Mouse (Mus musculus) telencephalon, adult 2 months (tissue): ENCODE results near the gene Slc22a22.
A peak's percentile ranks its signal among the peaks of the same experiment; 100 is the strongest.
"Not testable (repeated sequence)": the region's sequence is repeated elsewhere in the genome, so short reads cannot be mapped to it uniquely, and the experiment has no call there.

Experiments used
- DNase-seq: peaks from one replicate; pipeline ENCODE4 v3.0.0-alpha.2; 2011; ENCODE audit warnings: low read depth, low spot score

Slc22a22 gene

DNA sequence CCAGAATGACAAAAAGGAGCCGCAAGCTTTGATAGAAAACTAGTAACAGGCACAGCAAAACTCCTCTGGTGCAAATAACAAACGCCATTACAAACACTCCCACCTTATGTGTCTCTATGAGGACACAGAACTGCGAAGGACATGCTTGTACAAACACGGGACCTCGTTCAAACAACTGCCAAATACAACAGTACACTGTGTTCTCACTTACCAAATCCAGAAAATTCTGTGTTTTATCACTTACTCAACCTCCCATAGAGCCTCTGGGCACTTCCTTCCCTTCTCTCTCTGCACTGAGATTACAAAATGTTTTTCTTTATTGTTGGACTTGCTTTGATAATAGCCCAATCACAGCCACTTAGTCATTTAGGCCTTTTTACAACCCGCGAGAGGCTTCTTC is 97.0 kb downstream of the Slc22a22 start:
- DNase-seq: no peak

DNA sequence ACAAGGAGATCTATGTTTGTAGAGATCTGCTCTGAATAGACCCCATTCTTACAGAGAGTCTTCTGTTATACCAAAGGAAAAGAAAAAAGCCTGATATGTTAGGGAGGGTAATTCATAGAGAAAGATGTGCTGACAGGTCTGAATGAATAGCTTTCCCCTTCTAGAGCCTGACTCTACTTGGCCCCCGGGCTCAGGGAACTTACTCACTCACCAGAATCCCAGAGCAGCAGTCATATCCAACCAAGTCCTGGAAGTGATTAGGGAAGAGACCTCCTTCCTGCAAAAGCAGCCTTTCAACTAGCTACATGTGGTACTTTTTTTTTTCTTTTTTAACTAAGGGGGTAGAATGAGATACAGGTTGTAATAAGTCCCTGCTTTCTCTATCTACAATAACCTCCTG is 111.0 kb downstream of the Slc22a22 start:
- no peak for DNase-seq

DNA sequence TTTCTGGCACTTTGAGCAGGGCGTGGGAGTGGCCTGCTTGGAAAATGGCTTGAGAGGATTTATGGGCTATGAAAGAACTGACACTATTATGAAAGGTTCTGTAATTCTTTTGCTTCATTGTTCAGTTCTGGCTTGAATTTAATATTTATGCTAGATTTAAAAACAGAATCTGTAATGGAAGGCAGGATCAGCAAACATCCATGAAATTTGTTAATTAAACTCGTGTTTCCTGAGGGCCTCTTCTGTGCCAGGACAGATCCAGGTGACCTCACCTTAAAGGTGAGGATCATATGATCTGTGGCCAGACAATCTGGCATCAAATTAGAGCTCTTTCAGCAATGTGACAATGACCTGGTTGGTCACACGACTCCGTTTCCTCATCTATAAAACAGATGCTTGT is 122.1 kb downstream of the Slc22a22 start:
- no peak for DNase-seq

DNA sequence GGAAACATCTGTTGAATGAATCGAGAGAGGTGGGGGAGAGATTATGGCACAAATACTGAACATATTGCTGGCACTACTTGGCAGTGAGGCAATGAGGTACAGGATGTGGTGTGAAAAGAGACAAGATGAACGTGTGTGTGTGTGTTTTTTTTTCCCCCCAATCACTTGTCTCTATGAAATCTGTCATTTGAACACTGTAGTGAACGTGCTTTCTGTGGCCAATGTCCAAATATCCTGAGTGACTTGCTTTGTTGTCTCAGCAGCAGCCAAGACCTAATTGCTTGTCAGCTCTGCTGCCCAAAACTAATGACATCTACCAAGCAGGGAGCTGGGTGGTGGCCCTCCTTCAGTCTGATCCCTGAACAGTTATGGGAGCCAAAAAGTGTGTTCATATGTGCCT is 136.9 kb downstream of the Slc22a22 start:
- DNase-seq: peak; percentile 8

DNA sequence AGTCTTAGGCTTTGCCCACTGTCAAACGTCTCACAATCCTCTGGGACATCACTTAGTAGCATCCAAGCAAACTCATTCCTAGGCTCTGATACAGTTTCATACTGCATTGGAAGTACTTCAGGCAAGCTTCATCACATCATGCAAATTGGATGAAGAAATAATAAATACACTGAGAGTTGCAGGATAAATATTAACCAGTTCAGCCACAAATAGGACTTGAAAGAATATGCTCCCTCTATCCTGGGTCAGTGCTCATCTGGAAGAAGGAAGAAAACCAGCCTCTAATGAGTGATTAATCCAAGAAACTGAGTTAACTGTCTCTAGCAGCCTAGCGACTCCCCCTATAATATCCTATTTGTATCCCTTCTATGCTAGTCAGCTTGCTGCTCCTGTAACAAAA is 146.1 kb downstream of the Slc22a22 start:
- no peak for DNase-seq

GRCm38 (mm10) chr15:57318001-57318400 is 159.4 kb downstream of the Slc22a22 start:
- no peak for DNase-seq

DNA sequence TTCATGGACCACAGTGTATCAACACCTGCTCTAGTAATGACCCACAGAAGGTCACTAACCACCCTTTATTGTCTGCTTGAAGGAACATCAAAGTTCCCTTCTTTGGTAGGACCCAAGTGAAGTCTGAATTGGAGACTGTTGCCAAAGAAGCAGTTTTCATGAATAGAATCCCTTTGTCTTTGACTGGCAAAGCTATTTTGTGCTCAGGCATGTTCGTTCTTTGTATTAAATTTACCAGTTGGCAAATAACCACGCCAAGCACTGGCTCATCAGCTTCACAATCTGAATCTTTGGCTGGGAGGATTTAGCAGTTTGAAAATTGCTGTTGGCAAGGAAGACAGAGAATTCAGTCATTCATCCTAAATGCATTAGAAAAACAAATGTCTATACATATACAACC is 160.9 kb downstream of the Slc22a22 start:
- DNase-seq: no peak

DNA sequence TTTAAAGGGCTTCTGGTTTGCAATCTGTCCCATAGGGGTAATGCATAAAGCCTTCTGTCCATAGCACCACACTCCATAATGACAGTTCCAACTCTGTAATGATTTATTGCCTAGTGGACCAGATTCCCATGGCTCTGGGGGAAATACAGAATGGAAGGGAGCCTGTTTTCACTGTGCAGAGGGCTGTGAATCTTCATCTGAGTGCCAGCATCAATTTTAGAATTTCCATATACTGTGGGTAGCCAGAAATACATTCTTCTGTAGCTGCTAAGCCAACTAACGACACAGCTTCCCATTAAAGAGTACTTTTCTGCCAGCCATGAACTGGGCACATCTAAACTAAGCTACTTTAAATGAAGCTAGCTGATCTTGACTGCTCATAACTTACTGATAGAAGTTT is 174.7 kb downstream of the Slc22a22 start:
- no peak for DNase-seq

DNA sequence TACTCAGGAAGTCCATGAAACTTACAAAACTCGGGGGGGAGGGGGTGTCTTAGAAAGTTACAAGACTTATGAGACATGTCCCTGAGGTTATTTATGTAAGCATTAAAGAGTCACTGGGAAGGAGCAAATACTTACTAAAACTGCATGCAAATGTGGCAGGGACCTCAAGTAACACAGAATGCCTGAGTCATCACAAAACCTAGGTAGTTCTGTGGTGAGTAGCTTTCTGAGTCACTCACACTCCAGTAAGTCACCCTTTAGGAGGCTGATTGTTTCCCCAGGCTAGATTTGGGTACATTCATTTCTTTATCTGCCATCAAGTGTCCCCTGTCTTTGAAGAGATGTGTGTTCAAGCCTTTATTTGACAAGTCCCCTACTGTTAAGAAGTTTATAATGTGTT is 198.9 kb downstream of the Slc22a22 start:
- no peak for DNase-seq

GRCm38 (mm10) chr15:57276411-57276810 is 201.0 kb downstream of the Slc22a22 start:
- no peak for DNase-seq

GRCm38 (mm10) chr15:57240061-57240460 is 237.4 kb downstream of the Slc22a22 start:
- not testable (repeated sequence) for DNase-seq

DNA sequence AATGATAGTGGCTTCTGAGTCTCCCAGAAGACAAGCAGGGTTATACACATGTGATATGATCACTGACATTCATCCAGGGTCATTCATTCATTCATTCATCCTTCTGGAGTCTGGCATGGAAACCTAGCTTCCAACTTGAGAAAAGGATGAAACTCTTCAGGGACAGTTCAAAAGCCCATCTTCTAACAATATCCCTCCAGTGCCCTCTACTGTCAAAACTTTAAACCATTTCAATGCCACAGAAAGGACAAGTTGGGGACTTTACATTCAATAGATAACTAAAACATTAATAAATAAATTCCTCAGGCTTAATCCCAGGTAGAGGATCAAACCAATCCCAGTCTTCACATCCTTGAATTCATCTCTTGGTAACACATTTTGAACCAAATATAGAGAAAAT is 247.0 kb downstream of the Slc22a22 start:
- no peak for DNase-seq

DNA sequence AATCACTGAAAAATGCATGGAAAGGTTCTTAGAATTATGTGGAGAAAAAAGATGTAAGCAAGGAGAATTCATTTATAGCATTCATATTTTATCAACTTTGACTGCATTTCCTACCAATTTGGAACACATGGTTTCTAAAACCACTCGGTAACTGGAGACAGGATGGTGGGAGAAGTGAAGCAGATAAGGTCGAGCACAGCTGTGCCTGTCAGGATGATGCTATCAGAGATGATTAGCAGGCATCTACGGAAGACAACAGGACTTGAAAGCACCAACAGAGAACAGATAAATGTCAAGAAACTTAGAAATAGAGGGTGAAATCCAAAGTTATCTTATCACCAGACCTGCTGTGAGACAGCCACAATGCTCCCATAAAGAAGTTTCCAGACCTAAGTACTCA is 272.1 kb downstream of the Slc22a22 start:
- no peak for DNase-seq

DNA sequence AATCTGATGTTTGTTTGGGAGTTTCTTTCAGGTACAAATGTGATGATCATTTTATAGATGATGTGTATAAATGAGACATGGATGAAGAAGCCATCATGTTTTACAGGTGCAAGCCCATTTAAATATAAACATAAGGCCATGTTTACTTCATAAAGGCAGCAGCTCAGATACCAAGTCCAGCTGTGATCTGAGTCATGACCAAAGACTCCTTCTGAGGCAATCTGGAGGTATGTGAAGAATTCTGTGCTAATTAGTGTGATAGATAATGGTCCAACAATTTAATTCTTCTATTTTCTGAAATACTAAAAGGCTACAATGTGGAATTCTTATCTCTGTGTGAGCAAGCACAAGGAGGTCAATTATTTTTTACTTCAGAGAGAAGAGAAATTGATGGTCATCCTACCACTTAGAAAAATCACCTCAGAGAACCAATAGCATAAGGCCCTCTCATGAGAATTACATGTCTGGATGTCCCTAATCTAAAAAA is 272.9 kb downstream of the Slc22a22 start:
- no peak for DNase-seq
